Mouse (Mus musculus) embryo, embryonic 10 days (tissue): ENCODE measurements at regions not wholly inside any gene's neighbourhood (a gene's known extent, or its start where the extent isn't known, plus 50 kb on each side); places are given as distances from the start of the nearest gene placed in this dataset.
A peak's percentile ranks its signal among the peaks of the same experiment; 100 is the strongest.
"Not testable (repeated sequence)": the region's sequence is repeated elsewhere in the genome, so short reads cannot be mapped to it uniquely, and the experiment has no call there.

Source experiments
- DNase-seq: peaks from one replicate; pipeline ENCODE4 v3.0.0-alpha.2; 2015; ENCODE audit warnings: low spot score

DNA sequence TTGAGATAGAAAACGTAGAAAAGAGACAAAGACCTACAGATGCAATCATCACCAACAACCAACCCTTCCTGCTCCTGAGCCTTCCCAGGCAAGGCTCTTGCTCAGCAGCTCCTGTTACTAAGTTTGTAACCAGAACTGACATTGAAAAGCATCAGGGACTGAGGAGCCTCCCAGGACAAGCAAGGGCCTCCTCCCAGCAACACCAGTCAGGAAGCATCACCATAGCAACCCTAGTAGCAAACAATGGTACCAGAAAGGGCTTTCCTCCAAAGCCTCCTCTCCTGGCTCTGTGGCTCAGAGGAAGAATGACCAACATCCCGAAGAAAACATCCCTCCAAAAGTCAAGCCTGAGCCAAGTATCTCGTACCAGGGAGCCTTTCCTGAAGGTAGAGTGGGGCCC lies 1621.0 kb upstream of the Gm8797 start:
- DNase-seq, result peak; percentile 9

DNA sequence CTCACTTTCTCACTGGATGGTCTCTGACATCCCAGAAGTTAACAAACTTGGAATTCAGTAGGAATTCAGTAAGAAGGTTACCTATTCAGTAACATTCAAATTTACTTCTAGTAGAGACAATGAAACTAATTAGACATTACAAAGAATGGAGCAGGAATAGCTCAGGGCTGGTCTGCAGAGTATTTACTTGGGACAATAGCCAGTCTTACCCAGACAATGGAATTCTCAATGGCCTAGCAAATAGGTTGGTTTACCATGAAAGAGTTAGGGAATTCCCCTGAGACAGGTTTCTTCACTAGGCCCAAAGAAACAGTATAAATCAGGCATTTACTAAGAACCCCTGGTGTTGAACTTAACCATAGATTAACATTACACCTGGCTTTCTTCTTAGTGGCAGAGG lies 1612.6 kb upstream of the Gm8797 start:
- not testable (repeated sequence) for DNase-seq

DNA sequence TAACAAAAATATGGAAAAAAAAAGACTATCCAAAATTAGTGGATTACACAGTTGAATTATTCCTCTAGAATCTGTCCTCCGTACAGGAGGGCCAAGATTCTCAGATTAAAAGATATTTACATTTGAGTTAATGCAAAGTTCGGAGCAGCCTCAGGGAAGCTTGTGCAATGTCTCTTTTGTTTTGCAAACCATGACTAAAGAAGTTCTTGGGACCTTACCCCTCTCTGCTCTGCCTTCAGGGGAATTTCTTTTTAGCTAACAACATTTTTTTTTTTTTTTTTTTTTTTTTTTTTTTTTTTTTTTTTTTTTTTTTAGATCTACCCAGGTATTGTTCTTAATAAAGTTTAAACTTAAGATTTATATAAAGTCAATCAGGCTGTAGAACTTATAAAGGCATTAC lies 1603.6 kb upstream of the Gm8797 start:
- no peak for DNase-seq
